Mouse (Mus musculus) cerebellum, adult 2 months (tissue): Measurements from ENCODE around the gene Gimap7. TPM values are rescaled to one million over a fixed set of nuclear protein-coding genes. Genes with fewer than 3 reads are reported as not detected.

Experiments
- DNase-seq, 2 experiments: peaks; one replicate each; pipeline ENCODE4 v3.0.0; 2021
- H3K27ac ChIP-seq: fragments of 200-500 bp; 2 replicates; pipeline ENCODE4 v1.5.1; 2012; ENCODE audit warnings: low read length, control low read depth, inconsistent platforms; ENCODE audit not compliant: insufficient read depth
- H3K27me3 ChIP-seq: fragments of 200-500 bp; 2 replicates; pipeline ENCODE4 v1.6.1; 2012; ENCODE audit warnings: inconsistent platforms, mild to moderate bottlenecking, low read length, moderate library complexity; ENCODE audit not compliant: control insufficient read depth, insufficient read depth
- H3K4me1 ChIP-seq: fragments of 200-500 bp; 2 replicates; pipeline ENCODE4 v1.6.1; 2011; ENCODE audit warnings: low read length; ENCODE audit not compliant: control insufficient read depth, insufficient read depth
- H3K4me3 ChIP-seq: fragments of 200-500 bp; replicated peaks from 2 replicates; pipeline ENCODE3; 2011; ENCODE audit warnings: mild to moderate bottlenecking, low read depth, low read length, control low read depth; ENCODE audit not compliant: insufficient read depth
- CTCF ChIP-seq: fragments of 200-500 bp; IDR thresholded peaks from 2 replicates; pipeline ENCODE4 v1.5.1; 2011; ENCODE audit warnings: low read depth, mild to moderate bottlenecking, control low read depth, low read length, moderate library complexity, borderline replicate concordance; ENCODE audit not compliant: insufficient read depth
- POLR2A ChIP-seq: fragments of 200-500 bp; IDR thresholded peaks from 2 replicates; pipeline ENCODE4 v1.6.1; 2011; ENCODE audit warnings: low read length, control low read depth, borderline replicate concordance; ENCODE audit not compliant: insufficient read depth
- WGBS: fragments of 180-500 bp; shearing (Covaris S2); methylation state at CpG from one replicate; pipeline ENCODE4 v1.1.7; 2018; 5-methylcytosine and 5-hydroxymethylcytosine counted together
- polyA plus RNA-seq: library from polyadenylated mRNA; depleted of rRNA; stranded (reverse); fragments of >200 nt; gene quantifications from 2 replicates; pipeline ENCODE4 v1.2.3, GENCODE M21; 2012; rRNA removed

Gene Gimap7
- polyA plus RNA-seq, 1 experiment = not detected

DNA sequence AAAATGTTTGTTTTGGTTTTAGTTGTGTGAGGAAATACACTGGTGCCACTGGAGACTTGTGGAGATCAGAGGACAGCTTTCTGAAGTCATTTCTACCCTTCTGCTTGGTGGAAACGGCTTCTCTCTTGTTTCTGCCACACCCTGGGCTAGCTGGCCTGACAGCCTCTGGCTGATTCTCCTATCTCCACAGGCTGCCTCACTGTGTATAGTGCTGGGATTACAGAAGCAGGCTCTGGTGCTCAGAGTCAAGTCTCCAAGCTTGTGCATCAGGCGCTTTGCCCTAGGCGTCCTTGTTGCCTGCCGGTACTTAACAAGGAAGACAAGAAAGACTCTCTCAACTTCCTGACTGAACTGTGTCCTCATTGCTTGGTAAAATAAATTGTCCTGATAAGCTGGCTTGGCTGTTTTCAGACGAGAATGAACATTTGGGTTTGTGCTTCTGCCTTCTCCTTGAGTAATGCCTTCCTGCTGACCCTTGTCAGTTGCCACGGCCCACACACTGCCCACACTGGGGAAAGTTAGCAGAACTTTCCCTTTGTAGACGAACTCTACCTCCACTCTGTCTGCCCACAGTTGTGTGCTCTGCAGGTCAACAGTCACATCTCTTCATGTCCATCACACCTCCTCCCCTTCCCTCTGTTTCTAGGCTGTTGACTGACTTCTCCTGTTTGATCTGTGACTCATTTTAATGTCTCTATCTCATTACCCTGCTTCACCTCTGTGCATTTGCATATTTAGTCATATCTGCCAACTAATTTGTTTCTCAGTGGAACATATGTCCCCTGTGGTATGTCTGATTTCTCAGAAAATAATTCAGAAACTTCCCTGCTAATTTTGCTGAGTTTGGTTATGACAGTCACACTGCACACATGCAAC is 28.9 kb downstream of the Gimap7 start:
- no peak for DNase-seq
- Histone ChIP-seq H3K27ac (no peak overlapping the region), H3K27me3 (no peaks in the 10 kb centered on the region), H3K4me3 (no peak overlapping the region), H3K4me1 (peaks cover 4% of the 10 kb centered on the region; the same call in 1 of the 2 replicates)
- TF ChIP-seq POLR2A (no peak), CTCF (no peak)
- 84% methylated on average over 7 of the region's 7 CpGs for WGBS

DNA sequence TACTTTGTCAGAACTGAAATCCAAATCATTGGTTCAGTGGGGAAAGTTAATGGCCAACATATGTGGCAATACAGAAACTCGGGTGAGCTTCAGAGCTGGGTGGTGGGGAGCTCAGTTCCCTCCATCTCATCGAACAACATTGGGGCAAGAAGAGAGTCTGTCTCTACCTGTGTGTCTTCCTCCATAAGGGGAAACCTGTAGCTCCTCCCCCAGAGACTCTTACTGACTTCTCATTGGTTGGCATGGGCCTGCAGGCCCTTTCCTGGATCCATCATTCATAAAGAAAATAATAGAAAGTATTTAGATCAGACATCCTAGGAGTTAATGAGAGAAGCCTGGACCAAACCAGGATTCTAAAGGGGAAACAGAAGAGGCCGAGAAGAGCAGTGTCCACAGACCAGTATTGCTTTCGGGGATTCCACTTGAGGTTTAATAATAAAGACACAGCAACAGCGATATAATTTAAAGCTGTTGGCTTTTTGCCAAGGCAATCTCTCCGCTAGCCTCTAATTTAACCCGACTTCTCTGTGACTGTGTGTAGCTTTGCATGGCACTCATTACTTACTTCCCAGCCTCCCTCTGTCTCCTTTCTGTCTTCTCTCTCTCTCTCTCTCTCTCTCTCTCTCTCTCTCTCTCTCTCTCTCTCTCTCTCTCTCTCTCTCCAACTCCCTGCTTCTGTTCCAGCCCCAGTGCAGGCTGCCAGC is 45.3 kb downstream of the Gimap7 start:
- 57% methylated on average over 7 of the region's 7 CpGs for WGBS
- DNase-seq = no peak
- H3K4me3 ChIP-seq = no peak overlapping the region
- H3K27ac ChIP-seq = no peak overlapping the region
- H3K4me1 ChIP-seq = no peaks in the 10 kb centered on the region
- TF ChIP-seq CTCF (no peak), POLR2A (no peak)
- no peaks in the 10 kb centered on the region for H3K27me3 ChIP-seq

DNA sequence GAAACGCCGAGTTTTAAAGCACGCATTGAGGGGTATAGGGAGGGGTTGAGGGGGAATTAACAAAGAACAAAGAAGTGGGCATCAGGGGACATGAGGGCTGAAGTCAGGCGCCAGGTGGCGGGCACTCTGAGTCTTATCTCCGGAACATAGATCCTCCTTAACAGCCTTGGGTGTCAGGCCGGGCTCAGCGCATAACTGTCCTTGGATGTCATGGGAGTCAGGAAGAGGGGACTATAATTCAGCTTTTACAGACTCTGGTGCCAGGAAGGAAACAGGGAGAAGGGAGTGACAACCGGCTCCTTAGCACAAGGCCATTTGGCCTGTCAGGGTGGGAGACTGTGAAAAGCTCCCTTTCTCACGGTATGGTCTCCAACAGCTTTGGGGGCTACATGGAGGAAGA is 46.1 kb downstream of the Gimap7 start:
- H3K4me1 ChIP-seq = no peaks in the 10 kb centered on the region
- no peaks in the 10 kb centered on the region for H3K27me3 ChIP-seq
- no peak for TF ChIP-seq POLR2A
- TF ChIP-seq CTCF = no peak
- no peak overlapping the region for H3K4me3 ChIP-seq
- DNase-seq = no peak
- WGBS = 93% methylated on average over 10 of the region's 10 CpGs
- H3K27ac ChIP-seq = no peak overlapping the region

DNA sequence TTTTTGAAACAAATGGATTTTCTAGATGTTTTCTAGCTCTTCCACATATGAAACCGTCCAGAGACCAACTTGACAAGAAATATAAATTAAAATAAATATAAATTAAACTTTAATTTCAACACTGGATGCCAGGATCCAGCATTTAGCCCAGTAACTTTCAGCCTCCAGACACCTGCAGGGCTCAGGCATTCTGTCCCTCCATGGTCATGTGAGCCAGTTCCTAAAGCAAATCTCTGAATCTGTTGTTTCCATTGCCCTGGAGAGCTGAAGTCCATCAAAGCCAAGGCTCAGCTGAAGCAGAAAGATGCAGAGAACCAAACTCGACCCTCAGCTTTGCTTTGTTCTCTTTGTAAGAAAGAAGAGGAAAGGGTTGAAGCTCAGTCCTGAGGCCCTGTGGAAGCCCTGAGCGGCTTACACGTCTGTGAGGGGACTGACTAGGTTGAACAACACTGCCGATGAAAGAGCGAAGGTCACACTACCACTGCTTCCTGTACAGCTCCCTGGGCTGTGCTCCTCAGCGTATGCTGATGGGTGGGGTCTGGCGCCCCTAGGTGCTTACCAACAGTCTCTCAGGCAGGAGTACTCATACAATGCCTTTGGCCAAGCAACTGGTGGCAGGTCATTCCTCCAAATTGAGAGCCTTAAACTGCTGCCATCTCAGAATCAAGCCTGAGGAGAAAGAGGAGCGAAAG is 49.9 kb downstream of the Gimap7 start:
- Histone ChIP-seq H3K27me3 (no peaks in the 10 kb centered on the region), H3K27ac (no peak overlapping the region), H3K4me3 (no peak overlapping the region), H3K4me1 (no peaks in the 10 kb centered on the region; the same call in 1 of the 2 replicates)
- TF ChIP-seq POLR2A = no peak
- no peak for TF ChIP-seq CTCF
- no peak for DNase-seq
- 78% methylated on average over 9 of the region's 9 CpGs for WGBS

DNA sequence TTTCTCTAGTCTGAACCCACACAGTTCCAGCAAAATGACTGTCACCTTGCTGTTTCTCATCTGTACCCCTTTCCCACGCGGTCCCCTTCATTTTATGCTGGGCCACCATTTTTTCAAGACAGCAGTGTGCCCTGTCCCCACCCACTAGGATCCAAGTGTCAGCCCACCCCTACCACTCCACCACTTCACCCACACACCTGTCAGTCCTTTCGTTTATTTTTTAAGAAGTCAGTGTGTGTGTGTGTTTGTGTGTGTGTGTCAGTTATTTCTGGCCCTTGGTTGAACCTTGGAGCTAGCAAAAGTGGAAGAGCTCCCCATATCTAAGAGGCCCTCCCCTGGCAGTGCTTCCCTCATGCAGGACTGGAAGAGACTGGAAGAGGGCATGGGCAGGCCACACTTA is 50.5 kb downstream of the Gimap7 start:
- 82% methylated on average over 3 of the region's 3 CpGs for WGBS

DNA sequence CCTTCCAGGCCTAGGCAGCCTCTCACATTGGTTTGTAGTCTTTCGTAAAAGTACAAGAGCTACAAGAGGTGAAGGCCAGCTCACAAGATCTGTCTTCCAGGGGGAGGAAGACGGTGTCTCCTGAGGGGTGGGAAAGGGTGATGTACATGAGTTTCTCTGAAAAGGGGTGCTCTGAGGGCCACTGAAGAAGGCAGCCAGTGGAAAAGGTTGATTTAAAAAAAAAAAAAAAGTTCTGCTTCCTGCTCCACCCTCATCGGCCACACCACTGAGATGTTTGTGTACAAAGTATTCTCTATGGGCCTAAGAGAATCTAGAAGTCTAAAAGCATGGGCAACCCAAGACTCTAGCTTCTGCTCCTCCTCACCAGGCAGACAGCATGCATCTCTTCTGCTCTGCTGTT is 52.3 kb downstream of the Gimap7 start, which contains the start of gene Gimap3:
Gene Gimap3, minus strand, starts transcription at position 156 of the 400 bp plus-strand sequence.
- TF ChIP-seq POLR2A (no peak), CTCF (no peak)
- DNase-seq = no peak
- Histone ChIP-seq H3K4me1 (no peaks in the 10 kb centered on the region; the same call in 1 of the 2 replicates), H3K27ac (no peak within 1 kb of the TSS), H3K4me3 (no peak within 1 kb of the TSS), H3K27me3 (no peaks in the 10 kb centered on the region)
- 93% methylated on average over 3 of the region's 3 CpGs for WGBS

More for the DNA sequence above, 50.5 kb downstream of the Gimap7 start:
- TF ChIP-seq POLR2A (no peak), CTCF (no peak)
- H3K27ac ChIP-seq = no peak overlapping the region
- H3K27me3 ChIP-seq = no peaks in the 10 kb centered on the region
- no peaks in the 10 kb centered on the region; the same call in 1 of the 2 replicates for H3K4me1 ChIP-seq
- no peak for DNase-seq
- H3K4me3 ChIP-seq = no peak overlapping the region

DNA sequence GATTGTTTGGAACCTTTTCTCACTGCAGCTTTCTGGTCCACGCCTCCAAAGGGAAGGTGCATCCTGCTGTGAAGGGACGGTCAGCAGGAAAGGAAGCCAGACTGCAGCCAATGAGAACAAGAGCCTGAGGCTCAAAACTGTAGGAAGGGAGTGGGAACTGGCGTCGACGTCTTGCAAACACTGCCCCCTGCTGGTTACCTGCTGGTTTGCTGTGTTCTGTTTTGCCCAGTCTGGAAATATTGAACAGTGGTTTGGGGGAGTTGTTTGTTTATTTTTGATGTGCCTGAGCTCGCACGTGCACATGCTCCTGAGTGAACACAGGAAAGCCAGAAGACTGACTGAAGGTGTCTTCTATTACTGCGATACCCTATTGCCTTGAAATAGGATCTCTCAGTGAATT is 53.6 kb downstream of the Gimap7 start:
- WGBS = 11% methylated on average over 8 of the region's 8 CpGs
- Histone ChIP-seq H3K27me3 (no peaks in the 10 kb centered on the region), H3K4me1 (no peaks in the 10 kb centered on the region; the same call in 1 of the 2 replicates), H3K27ac (no peak overlapping the region), H3K4me3 (no peak overlapping the region)
- peak; percentile 81 for TF ChIP-seq CTCF
- no peak for TF ChIP-seq POLR2A
- peak; percentile 65 to 70 for DNase-seq

Other genes starting within 250 kb of the Gimap7 start
- gene Atp6v0e2, start 181.0 kb upstream of the Gimap7 start, polyA plus RNA-seq = 459 and 460 TPM in 2 replicates
- 30.0 and 33.1 TPM in 2 replicates for gene Lrrc61, start 163.8 kb upstream of the Gimap7 start, polyA plus RNA-seq
- 13.7 and 21.6 TPM in 2 replicates for gene Rarres2, start 145.8 kb upstream of the Gimap7 start, polyA plus RNA-seq
- not detected in 2 replicates for gene Gm45021, start 129.0 kb upstream of the Gimap7 start, polyA plus RNA-seq
- gene Repin1, start 124.7 kb upstream of the Gimap7 start, polyA plus RNA-seq = 98.5 and 109 TPM in 2 replicates
- gene Gm44965, start 124.7 kb upstream of the Gimap7 start, polyA plus RNA-seq = not detected in 2 replicates
- 7.4 and 7.6 TPM in 2 replicates for gene Zfp775, start 116.6 kb upstream of the Gimap7 start, polyA plus RNA-seq
- 34.3 and 35.2 TPM in 2 replicates for gene AI854703, start 91.9 kb upstream of the Gimap7 start, polyA plus RNA-seq
- gene Gimap8, start 71.4 kb upstream of the Gimap7 start, polyA plus RNA-seq = 1.3 TPM in 2 replicates
- 0.86 and 0.98 TPM in 2 replicates for gene Gimap9, start 42.5 kb upstream of the Gimap7 start, polyA plus RNA-seq
- gene Gimap4, start 34.1 kb upstream of the Gimap7 start, polyA plus RNA-seq = 0.54 and 0.74 TPM in 2 replicates
- 4.1 and 4.6 TPM in 2 replicates for gene Gimap6, start 10.4 kb upstream of the Gimap7 start, polyA plus RNA-seq
- 0.93 TPM in 1 of 2 replicates, not detected in the other for gene Gm28053, start within 50 bp of the Gimap7 start, polyA plus RNA-seq
- gene Gimap1, start 20.4 kb downstream of the Gimap7 start, polyA plus RNA-seq = 1.8 and 2.3 TPM in 2 replicates
- 0.57 and 0.82 TPM in 2 replicates for gene Gimap5, start 27.6 kb downstream of the Gimap7 start, polyA plus RNA-seq
- 0.29 and 0.36 TPM in 2 replicates for gene Gimap3, start 52.2 kb downstream of the Gimap7 start, polyA plus RNA-seq
- 11.0 and 12.5 TPM in 2 replicates for gene Tmem176a, start 122.3 kb downstream of the Gimap7 start, polyA plus RNA-seq
- gene Tmem176b, start 122.9 kb downstream of the Gimap7 start, polyA plus RNA-seq = 48.7 and 54.4 TPM in 2 replicates
- 0.25 and 0.31 TPM in 2 replicates for gene Aoc1, start 154.3 kb downstream of the Gimap7 start, polyA plus RNA-seq
- gene 1600015I10Rik, start 211.3 kb downstream of the Gimap7 start, polyA plus RNA-seq = not detected in 2 replicates